Mouse (Mus musculus) testis, adult 2 months (tissue): ENCODE measurements around the gene Adi1. TPM values are rescaled to one million over a fixed set of nuclear protein-coding genes. Genes with fewer than 3 reads are reported as not detected.
A peak's percentile ranks its signal among the peaks of the same experiment; 100 is the strongest.

Experiments used
- H3K27ac ChIP-seq: fragments of 200-500 bp; 2 replicates; pipeline ENCODE4 v1.5.1; 2012; ENCODE audit warnings: low read depth, low read length; ENCODE audit not compliant: control insufficient read depth, insufficient read depth
- H3K27me3 ChIP-seq: fragments of 200-500 bp; 2 replicates; pipeline ENCODE4 v1.6.1; 2012; ENCODE audit warnings: mild to moderate bottlenecking, low read length, moderate library complexity; ENCODE audit not compliant: control insufficient read depth, insufficient read depth
- H3K36me3 ChIP-seq: fragments of 200-500 bp; 2 replicates; pipeline ENCODE4 v1.6.1; 2012; ENCODE audit warnings: mild to moderate bottlenecking, low read length; ENCODE audit not compliant: control insufficient read depth, insufficient read depth
- H3K4me1 ChIP-seq: fragments of 200-500 bp; 2 replicates; pipeline ENCODE4 v1.6.1; 2012; ENCODE audit warnings: low read length; ENCODE audit not compliant: control insufficient read depth, insufficient read depth
- H3K4me3 ChIP-seq: fragments of 200-500 bp; 2 replicates; pipeline ENCODE4 v1.5.1; 2012; ENCODE audit warnings: low read depth, mild to moderate bottlenecking, low read length, moderate library complexity, mixed read lengths; ENCODE audit not compliant: control insufficient read depth
- CTCF ChIP-seq: fragments of 200-500 bp; IDR thresholded peaks from 2 replicates; pipeline ENCODE4 v1.5.1; 2012; ENCODE audit warnings: low read depth, mild to moderate bottlenecking, inconsistent platforms, low read length, moderate library complexity; ENCODE audit not compliant: control insufficient read depth, insufficient read depth, insufficient replicate concordance
- POLR2A ChIP-seq: fragments of 200-500 bp; IDR thresholded peaks from 2 replicates; pipeline ENCODE4 v1.6.1; 2012; ENCODE audit warnings: low read depth, mild to moderate bottlenecking, inconsistent platforms, low read length, moderate library complexity; ENCODE audit not compliant: control insufficient read depth
- polyA plus RNA-seq: library from polyadenylated mRNA; depleted of rRNA; stranded (reverse); fragments of >200 nt; gene quantifications from 2 replicates; pipeline ENCODE4 v1.2.3, GENCODE M21; 2012

Adi1 gene
- polyA plus RNA-seq, 1 experiment = 4.1 TPM

DNA sequence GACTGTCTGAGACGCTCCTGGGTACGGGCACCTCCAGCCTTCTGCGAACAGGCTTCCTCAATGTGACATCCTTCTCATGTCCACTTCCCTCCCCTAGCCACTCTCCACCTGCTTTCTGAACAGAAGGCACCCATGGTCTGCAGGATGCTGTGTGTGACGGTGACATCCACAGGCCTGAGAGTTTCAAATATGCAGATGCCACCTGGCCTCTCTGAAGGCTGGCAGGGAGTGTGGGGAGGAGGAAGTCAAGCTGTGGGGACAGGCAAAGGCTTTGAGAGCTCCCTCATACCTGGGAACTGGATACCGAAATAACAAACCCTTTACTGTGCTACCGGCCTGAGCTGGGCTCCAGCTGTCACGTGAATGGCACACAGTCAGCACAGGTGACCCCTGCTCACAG is 19.7 kb downstream of the Adi1 start:
- H3K36me3 ChIP-seq = peaks cover 1% of the 10 kb centered on the region; the same call in 1 of the 2 replicates
- no peak overlapping the region for H3K27ac ChIP-seq
- no peaks in the 10 kb centered on the region for H3K4me1 ChIP-seq
- TF ChIP-seq POLR2A (no peak), CTCF (no peak)
- H3K27me3 ChIP-seq = no peaks in the 10 kb centered on the region
- H3K4me3 ChIP-seq = no peak overlapping the region

DNA sequence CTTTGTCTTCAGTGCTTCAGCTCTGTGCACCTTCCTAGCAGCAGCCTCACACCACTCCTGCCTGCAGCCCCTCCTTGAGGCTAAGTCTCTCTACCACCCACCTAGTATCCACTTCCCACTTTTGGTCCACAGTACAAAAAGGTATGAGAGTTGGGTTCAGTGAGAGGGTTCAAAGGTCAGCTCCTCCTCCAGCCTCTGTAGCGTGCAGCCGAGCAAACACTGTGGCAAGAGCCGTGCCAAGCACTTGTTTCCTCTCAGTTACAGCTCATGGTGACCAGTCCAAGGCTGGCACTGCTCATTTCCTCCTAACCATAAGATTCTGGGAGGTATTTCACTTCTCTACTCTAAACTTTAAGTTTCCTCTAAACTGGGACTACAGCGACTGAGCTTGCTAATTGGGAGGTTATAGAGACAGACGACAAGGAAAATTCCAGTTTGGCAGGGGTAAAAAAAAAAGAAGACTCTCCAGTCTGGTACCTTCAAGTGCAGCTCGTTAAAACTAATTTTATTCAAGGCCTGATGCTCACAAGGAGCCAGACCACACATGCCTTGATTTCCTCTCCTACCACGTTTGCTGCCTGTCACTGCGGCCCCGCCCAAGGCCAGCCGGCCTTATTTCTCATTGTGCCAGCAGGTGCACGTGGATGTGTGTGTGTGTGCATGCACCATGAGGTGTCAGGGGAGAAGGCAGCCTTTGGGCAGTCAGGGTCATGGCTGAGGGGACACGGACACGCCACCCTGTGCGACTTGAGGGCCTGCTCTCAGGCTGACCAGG is 23.0 kb downstream of the Adi1 start:
- H3K4me1 ChIP-seq = no peaks in the 10 kb centered on the region; the same call in 1 of the 2 replicates
- H3K4me3 ChIP-seq = no peak overlapping the region

DNA sequence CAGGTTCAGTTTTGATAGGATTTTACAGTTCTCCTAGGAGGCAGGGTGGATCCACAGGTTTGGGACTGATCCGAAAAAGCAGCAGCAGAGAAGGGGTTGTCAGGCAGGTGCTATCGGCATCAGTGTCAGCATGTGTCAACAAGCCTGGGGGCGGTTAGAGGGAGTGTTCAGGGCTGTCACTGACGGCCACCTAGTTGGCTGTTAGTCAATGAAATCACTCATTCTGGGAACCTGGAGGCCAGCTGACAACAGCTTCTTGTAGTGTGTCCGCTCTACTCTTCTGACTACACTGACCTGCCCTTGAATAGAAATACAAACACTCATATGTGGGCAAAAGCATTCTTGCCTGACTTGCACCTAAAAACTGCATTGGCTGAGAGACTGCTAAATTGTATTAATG is 24.1 kb downstream of the Adi1 start:
- Histone ChIP-seq H3K36me3 (no peaks in the 10 kb centered on the region; the same call in 1 of the 2 replicates), H3K4me3 (no peak overlapping the region), H3K4me1 (no peaks in the 10 kb centered on the region; the same call in 1 of the 2 replicates), H3K27me3 (no peaks in the 10 kb centered on the region), H3K27ac (no peak overlapping the region)
- TF ChIP-seq CTCF = no peak
- no peak for TF ChIP-seq POLR2A

More for the DNA sequence above, 23.0 kb downstream of the Adi1 start:
- H3K36me3 ChIP-seq = peaks cover under 1% of the 10 kb centered on the region; the same call in 1 of the 2 replicates
- H3K27me3 ChIP-seq = no peaks in the 10 kb centered on the region
- no peak overlapping the region for H3K27ac ChIP-seq
- TF ChIP-seq CTCF (no peak), POLR2A (no peak)

DNA sequence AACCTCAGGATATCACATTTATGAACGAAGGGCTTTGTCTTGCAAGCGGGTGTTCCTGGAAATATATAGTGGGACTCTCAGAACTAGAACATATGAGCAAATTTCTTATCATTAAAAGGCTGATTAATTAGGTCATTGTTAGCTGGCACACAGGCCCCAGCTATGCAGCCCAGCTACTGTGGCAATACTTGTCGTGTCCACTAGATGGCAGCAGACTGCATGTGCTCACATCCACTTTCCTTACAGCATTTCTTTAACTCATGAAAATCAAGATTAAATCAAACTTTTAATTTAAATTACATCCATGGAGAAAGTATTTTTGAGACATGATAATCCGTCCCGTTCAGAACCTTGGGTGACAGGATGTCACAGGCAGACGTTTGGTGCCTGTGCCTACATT is 24.6 kb downstream of the Adi1 start:
- TF ChIP-seq POLR2A (no peak), CTCF (peak; percentile 82; the same call in 1 of the 2 replicates)
- no peaks in the 10 kb centered on the region; the same call in 1 of the 2 replicates for H3K36me3 ChIP-seq
- H3K27me3 ChIP-seq = no peaks in the 10 kb centered on the region
- H3K4me3 ChIP-seq = no peak overlapping the region
- H3K4me1 ChIP-seq = no peaks in the 10 kb centered on the region; the same call in 1 of the 2 replicates
- no peak overlapping the region for H3K27ac ChIP-seq

DNA sequence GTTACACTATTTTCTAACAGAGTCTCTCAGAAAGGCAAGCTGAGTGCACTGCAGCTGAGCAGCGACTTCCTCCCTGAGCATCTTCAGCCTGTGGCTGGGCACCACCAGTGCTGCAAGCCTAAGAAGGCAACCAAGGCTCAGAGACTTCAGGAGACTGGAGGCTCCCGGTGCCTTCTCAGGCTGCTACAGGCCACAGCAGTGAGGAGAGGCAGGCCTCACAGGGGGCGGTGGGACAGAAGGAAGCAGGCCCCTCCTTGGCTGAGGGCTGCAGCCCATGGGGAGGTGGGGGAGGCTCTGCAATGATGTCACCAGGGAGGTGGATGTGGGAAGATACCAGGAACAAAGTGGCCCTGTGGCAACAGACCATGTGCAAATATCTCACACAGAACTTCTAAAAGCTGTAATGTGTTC is 25.1 kb downstream of the Adi1 start:
- Histone ChIP-seq H3K27me3 (no peaks in the 10 kb centered on the region), H3K27ac (no peak overlapping the region), H3K36me3 (no peaks in the 10 kb centered on the region; the same call in 1 of the 2 replicates), H3K4me1 (no peaks in the 10 kb centered on the region; the same call in 1 of the 2 replicates), H3K4me3 (no peak overlapping the region)
- TF ChIP-seq CTCF = no peak
- TF ChIP-seq POLR2A = no peak

DNA sequence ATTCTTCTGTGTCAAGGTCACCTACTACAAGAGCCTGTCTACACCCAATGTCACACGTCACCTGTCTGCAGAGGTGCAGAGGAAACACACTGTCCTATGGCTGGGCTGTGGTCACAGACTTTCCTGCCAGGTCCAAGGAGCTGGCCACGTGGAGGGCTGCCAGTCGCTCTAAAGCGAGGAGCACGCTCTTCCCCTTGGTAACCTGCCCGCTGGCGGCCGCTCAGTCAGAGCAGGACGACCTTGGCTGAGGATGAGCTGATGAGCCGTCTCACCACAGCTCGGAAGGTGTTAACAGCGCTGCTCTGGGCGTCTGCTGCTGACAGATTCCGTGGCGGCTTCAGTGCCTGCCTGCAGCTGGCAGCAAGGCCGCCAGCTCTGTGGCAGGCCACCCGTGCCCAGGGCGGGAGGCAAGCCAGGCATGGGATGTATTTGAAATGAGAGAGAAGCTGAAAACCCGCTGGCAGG is 25.6 kb downstream of the Adi1 start:
- H3K4me3 ChIP-seq = no peak overlapping the region
- no peak overlapping the region; the same call in 1 of the 2 replicates for H3K27ac ChIP-seq
- H3K36me3 ChIP-seq = no peaks in the 10 kb centered on the region; the same call in 1 of the 2 replicates
- no peaks in the 10 kb centered on the region for H3K27me3 ChIP-seq
- H3K4me1 ChIP-seq = no peaks in the 10 kb centered on the region; the same call in 1 of the 2 replicates
- TF ChIP-seq POLR2A = no peak
- TF ChIP-seq CTCF = no peak

DNA sequence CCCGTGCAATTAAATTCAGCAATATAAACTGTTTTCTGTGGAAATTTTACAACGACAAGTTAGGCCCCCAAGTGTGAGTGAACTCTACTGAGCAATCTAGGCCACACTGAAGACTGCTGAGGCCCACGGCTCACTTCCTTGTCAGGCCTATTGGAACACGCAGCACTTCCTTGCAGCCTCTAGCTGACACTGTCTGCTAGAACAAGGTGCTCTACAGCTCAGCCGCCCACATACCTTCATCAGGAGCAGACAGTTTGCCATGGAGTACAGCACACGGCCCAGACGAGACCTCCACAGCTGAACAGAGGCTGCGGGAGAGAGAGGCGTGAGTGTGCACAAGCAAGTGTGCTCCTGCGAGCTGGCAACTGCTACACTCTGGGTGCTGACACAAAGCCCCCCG is 26.3 kb downstream of the Adi1 start:
- Histone ChIP-seq H3K4me3 (no peak overlapping the region), H3K36me3 (no peaks in the 10 kb centered on the region; the same call in 1 of the 2 replicates), H3K27ac (no peak overlapping the region), H3K27me3 (no peaks in the 10 kb centered on the region), H3K4me1 (no peaks in the 10 kb centered on the region; the same call in 1 of the 2 replicates)
- TF ChIP-seq CTCF (no peak; the same call in 1 of the 2 replicates), POLR2A (no peak)
